Mouse (Mus musculus) stomach, embryonic 15.5 days (tissue): ENCODE measurements around the gene Slc10a2. TPM values are rescaled to one million over a fixed set of nuclear protein-coding genes. Genes with fewer than 3 reads are reported as not detected.
A peak's percentile ranks its signal among the peaks of the same experiment; 100 is the strongest.
"Not testable (repeated sequence)": the region's sequence is repeated elsewhere in the genome, so short reads cannot be mapped to it uniquely, and the experiment has no call there.

ENCODE experiments used
- ATAC-seq: fragments of 200-750 bp; cut with Nextera tagmentation; 2 replicates; pipeline ENCODE4 v1.8.0; 2017; ENCODE audit warnings: low read depth, moderate number of reproducible peaks, moderate TSS enrichment; ENCODE audit not compliant: insufficient read depth, low FRiP score
- H3K27ac ChIP-seq: fragments of 300-500 bp; sonication (generic); 2 replicates; pipeline ENCODE4 v1.5.1; 2015; ENCODE audit warnings: mild to moderate bottlenecking, inconsistent platforms
- H3K27me3 ChIP-seq: fragments of 300-500 bp; sonication (generic); replicated peaks from 2 replicates; pipeline ENCODE4 v1.6.1; 2015; ENCODE audit warnings: inconsistent platforms
- H3K36me3 ChIP-seq: fragments of 300-500 bp; sonication (generic); 2 replicates; pipeline ENCODE4 v1.6.1; 2015; ENCODE audit warnings: inconsistent platforms
- H3K4me1 ChIP-seq: fragments of 300-500 bp; sonication (generic); 2 replicates; pipeline ENCODE4 v1.6.1; 2015; ENCODE audit warnings: inconsistent platforms
- H3K4me2 ChIP-seq: fragments of 300-500 bp; sonication (generic); 2 replicates; pipeline ENCODE4 v1.6.1; 2015; ENCODE audit warnings: mild to moderate bottlenecking, inconsistent platforms
- H3K4me3 ChIP-seq: fragments of 300-500 bp; sonication (generic); replicated peaks from 2 replicates; pipeline ENCODE4 v1.5.1; 2015; ENCODE audit warnings: inconsistent platforms
- H3K9ac ChIP-seq: fragments of 300-500 bp; sonication (generic); 2 replicates; pipeline ENCODE4 v1.6.1; 2015; ENCODE audit warnings: inconsistent platforms
- H3K9me3 ChIP-seq: fragments of 300-500 bp; sonication (generic); 2 replicates; pipeline ENCODE4 v1.6.1; 2016; ENCODE audit warnings: inconsistent platforms
- WGBS: fragments of 180-500 bp; shearing (Covaris S2); methylation state at CpG from one replicate; pipeline ENCODE4 v1.1.7; 2015; 5-methylcytosine and 5-hydroxymethylcytosine counted together
- polyA plus RNA-seq: library from polyadenylated mRNA; unstranded; fragments of >200 nt; fragmentation: Nextera tagmentation; extraction: Ambion mirVana; gene quantifications from 2 replicates; pipeline ENCODE4 v1.2.1, GENCODE M21; 2015

Gene Slc10a2
- polyA plus RNA-seq: 0.24 TPM in 1 of 2 replicates, not detected in the other

DNA sequence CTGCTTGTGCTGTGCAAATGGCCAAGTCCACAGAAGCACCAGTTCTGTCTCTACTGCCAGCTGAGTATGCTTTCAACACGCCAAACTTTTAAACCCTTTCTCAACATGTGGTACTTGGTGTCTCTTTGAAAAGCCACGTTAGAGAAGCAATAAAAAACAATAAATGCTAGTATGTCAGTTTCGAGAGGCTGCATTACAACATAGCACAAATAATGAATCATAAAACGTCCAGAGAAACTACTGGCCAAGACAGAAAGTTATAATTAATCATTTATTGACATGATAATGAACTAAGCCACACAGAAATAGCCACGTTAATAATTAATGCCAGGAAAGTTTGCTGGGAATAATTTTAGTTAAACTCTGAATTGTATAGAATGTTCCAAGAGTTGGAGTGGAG is at the start of gene Slc10a2:
Slc10a2 (minus strand) TSS at position 166 of the 400 bp plus-strand sequence.
- Histone ChIP-seq H3K9ac (no peak within 1 kb of the TSS), H3K9me3 (no peaks in the 10 kb centered on the region), H3K4me3 (no peak within 1 kb of the TSS), H3K4me2 (no peak within 1 kb of the TSS), H3K27ac (no peak within 1 kb of the TSS), H3K4me1 (no peaks in the 10 kb centered on the region), H3K36me3 (no peaks in the 10 kb centered on the region), H3K27me3 (no peaks in the 10 kb centered on the region)
- 53% methylated on average over 5 of the region's 5 CpGs for WGBS
- no peak for ATAC-seq

GRCm38 (mm10) chr8:5129322-5129829 is 24.2 kb upstream of the Slc10a2 start:
- H3K9ac ChIP-seq: no peak overlapping the region
- WGBS: 73% methylated on average over 2 of the region's 2 CpGs
- no peaks in the 10 kb centered on the region for H3K4me1 ChIP-seq
- H3K9me3 ChIP-seq: no peaks in the 10 kb centered on the region
- H3K27ac ChIP-seq: no peak overlapping the region
- H3K4me3 ChIP-seq: no peak overlapping the region
- H3K36me3 ChIP-seq: no peaks in the 10 kb centered on the region
- no peaks in the 10 kb centered on the region for H3K27me3 ChIP-seq
- H3K4me2 ChIP-seq: no peak overlapping the region
- ATAC-seq: no peak

DNA sequence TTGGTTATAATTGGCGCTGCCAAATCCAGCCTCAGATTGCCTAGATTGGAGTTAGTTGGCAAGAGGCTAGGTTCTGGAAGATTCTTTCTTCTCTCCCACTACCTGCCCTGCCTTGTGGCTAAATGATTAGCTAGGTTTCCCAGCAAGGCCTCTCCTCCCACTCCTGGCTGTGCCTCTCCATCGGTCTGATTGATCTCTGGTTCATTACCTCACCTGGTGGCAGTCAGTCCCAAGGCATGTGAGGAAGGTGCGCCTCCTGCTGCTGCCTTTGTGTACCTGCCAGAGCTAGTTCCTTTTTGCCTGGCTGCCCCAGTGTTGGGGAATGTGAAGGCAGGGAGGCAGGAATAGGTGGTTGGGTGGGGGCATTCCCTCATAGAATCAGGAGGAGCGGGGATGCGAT is 1.7 kb upstream of the Slc10a2 start:
- Histone ChIP-seq H3K4me2 (no peak overlapping the region), H3K9me3 (no peaks in the 10 kb centered on the region), H3K4me3 (no peak overlapping the region), H3K9ac (no peak overlapping the region), H3K4me1 (no peaks in the 10 kb centered on the region), H3K27me3 (no peaks in the 10 kb centered on the region), H3K27ac (no peak overlapping the region), H3K36me3 (no peaks in the 10 kb centered on the region)
- 62% methylated on average over 5 of the region's 5 CpGs for WGBS
- peak; percentile 60 for ATAC-seq

GRCm38 (mm10) chr8:5095392-5095791 is 9.8 kb downstream of the Slc10a2 start:
- Histone ChIP-seq H3K27me3 (no peaks in the 10 kb centered on the region), H3K36me3 (no peaks in the 10 kb centered on the region), H3K4me1 (no peaks in the 10 kb centered on the region), H3K4me2 (no peak overlapping the region), H3K9ac (no peak overlapping the region), H3K9me3 (no peaks in the 10 kb centered on the region), H3K27ac (no peak overlapping the region), H3K4me3 (no peak overlapping the region)
- ATAC-seq: no peak
- 79% methylated on average over 4 of the region's 4 CpGs for WGBS

GRCm38 (mm10) chr8:5093991-5094390 is 11.2 kb downstream of the Slc10a2 start:
- not testable (repeated sequence) for H3K4me1 ChIP-seq, H3K4me2 ChIP-seq, H3K36me3 ChIP-seq, H3K4me3 ChIP-seq, ATAC-seq, H3K9ac ChIP-seq, H3K27me3 ChIP-seq, H3K9me3 ChIP-seq, H3K27ac ChIP-seq

GRCm38 (mm10) chr8:5073654-5074293 is 31.4 kb downstream of the Slc10a2 start:
- H3K27ac ChIP-seq: no peak overlapping the region
- WGBS: 79% methylated on average over 3 of the region's 3 CpGs
- no peak overlapping the region for H3K4me3 ChIP-seq
- no peak for ATAC-seq
- H3K4me2 ChIP-seq: no peak overlapping the region
- no peak overlapping the region for H3K9ac ChIP-seq
- no peaks in the 10 kb centered on the region for H3K9me3 ChIP-seq
- no peaks in the 10 kb centered on the region for H3K27me3 ChIP-seq
- H3K36me3 ChIP-seq: no peaks in the 10 kb centered on the region
- H3K4me1 ChIP-seq: no peaks in the 10 kb centered on the region

DNA sequence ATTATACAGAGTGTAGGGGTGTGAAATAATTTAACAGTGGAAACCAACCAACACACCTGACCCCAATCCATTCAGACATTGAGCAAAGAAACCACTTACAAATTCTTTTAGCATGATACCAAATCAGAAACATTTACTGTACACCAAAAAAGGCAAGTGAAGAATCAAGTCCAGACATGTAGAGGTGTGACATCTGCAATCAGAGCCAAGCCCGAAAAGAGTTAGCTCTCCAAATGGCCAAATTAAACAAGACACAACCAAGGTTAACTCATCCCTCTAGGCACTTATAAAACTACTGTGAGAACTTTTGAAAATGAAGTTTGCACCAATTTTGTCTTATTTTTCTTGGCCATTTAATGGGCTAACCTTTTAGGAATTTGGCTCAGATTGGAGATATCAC is 46.3 kb downstream of the Slc10a2 start:
- H3K9me3 ChIP-seq: no peaks in the 10 kb centered on the region
- H3K36me3 ChIP-seq: no peaks in the 10 kb centered on the region
- 74% methylated on average over 1 of the region's 1 CpGs for WGBS
- no peaks in the 10 kb centered on the region for H3K27me3 ChIP-seq
- ATAC-seq: no peak
- no peak overlapping the region for H3K4me2 ChIP-seq
- H3K9ac ChIP-seq: no peak overlapping the region
- no peak overlapping the region for H3K4me3 ChIP-seq
- H3K27ac ChIP-seq: no peak overlapping the region
- no peaks in the 10 kb centered on the region for H3K4me1 ChIP-seq

DNA sequence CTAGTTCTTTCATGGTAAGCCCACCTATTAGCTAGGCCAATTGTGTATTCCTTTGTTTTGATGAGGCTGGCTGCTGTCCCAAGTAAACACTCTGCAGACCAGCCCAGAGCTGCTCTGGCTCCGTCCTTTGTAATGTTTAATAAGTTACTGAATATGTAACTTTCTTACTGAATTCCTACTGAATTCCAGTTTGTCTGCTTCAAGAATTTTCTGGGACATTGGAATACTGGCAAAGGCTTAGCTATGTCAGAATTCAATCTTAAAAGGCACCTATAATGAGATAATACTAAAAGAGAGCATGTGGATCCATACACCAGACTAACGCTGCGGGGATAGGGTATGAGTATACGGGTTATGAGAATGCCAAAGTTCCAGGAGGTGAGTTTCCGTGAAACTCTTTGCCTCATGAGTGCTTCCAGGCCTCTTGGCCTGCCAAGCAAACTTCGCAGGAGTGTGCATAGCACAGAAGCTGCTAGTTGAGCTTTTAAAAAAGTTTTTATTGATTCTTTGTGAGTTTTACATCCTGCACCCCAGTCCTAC is 60.7 kb downstream of the Slc10a2 start:
- not testable (repeated sequence) for H3K36me3 ChIP-seq, H3K27me3 ChIP-seq, H3K4me1 ChIP-seq, ATAC-seq, H3K4me2 ChIP-seq, H3K4me3 ChIP-seq, H3K27ac ChIP-seq, H3K9ac ChIP-seq, H3K9me3 ChIP-seq
- 80% methylated on average over 6 of the region's 6 CpGs for WGBS

DNA sequence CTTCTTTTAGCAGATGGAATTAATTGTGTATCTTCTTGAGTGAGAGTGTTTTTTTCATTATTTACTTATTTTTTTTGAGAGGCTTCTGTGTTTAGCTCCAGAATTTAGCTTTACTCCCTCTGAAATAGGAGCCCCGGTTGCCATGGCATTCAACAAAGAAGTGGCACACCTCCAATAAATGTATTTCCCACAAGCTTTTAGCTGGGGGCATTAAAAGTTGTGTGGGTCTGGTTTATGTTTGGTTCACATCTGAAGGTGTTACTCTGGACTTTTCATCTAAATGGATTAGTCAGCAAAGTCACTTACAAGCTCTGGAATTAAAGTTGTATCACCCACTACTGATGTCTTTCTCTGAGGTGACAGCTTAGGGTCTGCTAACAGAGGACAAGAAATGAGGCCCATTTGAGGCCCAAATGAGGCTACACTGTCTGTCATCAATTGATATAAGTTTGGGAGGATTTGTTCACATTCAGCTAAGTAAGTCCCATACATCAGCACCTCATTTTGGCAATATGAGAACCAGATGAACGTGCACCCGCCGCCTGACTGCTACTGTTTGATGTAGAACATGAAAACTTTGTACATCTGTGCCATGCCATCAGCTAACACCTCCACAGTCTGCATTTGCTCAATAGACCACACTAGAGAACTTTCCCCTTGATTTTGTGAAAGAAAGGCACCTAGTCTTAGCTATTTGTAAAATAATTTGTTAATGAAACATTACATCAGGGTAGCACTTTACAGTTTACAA is 66.2 kb downstream of the Slc10a2 start:
- WGBS: 76% methylated on average over 4 of the region's 4 CpGs
- no peak overlapping the region for H3K9ac ChIP-seq
- H3K27ac ChIP-seq: no peak overlapping the region
- no peaks in the 10 kb centered on the region for H3K4me1 ChIP-seq
- H3K9me3 ChIP-seq: no peaks in the 10 kb centered on the region
- no peak overlapping the region for H3K4me3 ChIP-seq
- no peak for ATAC-seq
- H3K36me3 ChIP-seq: no peaks in the 10 kb centered on the region
- no peak overlapping the region for H3K4me2 ChIP-seq
- no peaks in the 10 kb centered on the region for H3K27me3 ChIP-seq
